Mouse (Mus musculus) right cerebral cortex, postnatal 4 days (tissue): ENCODE results near the gene Azin2.
A peak's percentile ranks its signal among the peaks of the same experiment; 100 is the strongest.

Experiments used
- DNase-seq: peaks from one replicate; pipeline ENCODE4 v3.0.0-alpha.2; 2022

Gene Azin2

DNA sequence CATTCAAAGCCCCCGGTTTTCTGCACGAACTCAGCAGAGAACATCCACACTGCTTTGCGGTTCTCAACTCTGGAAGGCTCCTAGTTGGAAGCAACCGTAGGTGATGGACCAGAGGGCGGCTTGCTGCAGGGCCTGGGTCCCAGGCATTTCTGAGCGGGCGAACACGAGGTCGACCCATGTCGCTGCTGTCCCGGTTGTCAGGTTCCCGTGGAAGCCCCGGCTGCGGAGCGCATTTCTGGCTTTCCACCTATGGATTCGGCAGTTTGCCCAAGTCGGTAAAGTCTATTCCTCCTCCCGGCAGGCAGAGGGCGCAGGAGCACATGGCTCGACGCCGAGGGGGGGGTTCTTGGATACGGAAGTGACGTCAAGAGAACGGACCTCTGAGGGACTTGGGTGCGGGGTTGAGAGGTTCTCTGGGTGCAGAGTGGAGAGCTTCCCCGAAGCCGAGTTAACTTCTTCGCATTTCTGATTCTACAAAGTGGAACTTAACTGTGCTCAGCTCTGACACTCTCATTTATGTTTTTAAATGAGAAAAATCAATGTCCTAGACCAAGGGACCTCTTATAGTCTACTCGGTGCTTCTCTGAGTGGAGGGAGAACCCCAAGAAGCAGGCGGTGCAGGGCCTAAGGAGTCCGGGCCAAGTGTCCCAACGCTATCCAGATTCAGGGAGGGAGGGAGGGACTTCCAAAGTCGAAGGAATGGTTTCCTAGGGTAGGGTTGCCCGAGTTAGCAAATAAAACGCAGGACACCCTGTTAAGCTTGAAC, 37.2 kb downstream of the Azin2 start:
- DNase-seq, result peak; percentile 89

DNA sequence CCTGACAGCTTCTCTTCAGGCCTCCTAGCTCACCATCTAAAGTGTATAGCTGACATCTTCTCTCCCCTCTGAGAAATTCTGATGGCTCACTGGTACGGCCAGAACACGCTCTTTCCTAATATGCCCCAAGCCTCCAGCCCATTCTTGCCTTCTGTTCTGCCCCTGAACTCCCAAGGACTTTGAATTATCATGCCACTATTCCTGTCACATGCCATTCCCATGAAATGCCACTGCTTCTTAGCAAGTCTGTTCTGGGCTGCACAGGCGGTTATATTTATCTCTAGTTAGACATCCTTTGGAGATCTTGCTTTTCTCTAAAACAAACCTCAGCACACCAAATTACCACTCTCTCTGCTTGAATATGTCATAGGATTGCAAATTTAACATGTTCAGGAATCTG, 38.6 kb downstream of the Azin2 start:
- DNase-seq, result no peak

- DNase-seq, result no peak
Measured at GRCm38 (mm10) chr4:128919106-128919505, 43.1 kb downstream of the Azin2 start.

- no peak for DNase-seq
Measured at GRCm38 (mm10) chr4:128918187-128918586, 44.1 kb downstream of the Azin2 start.

GRCm38 (mm10) chr4:128917756-128918155, 44.5 kb downstream of the Azin2 start:
- DNase-seq, result no peak

DNA sequence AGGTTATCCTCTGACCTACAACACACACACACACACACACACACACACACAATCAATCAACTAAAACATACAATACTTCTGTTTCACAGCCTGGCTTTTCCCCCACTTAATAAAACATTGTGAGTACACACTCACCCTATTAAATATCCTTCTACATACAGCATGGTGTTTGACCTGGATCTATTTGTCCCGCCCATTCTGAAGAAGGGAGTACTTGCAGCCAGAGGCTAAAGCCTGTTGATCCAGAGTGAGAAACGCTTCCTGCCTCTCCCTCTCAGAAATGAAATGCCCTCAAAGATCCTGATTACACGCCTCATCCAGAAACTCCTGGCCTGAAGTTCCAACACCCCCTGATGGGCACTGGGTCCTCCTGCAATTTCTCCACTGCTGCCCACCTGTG, 45.1 kb downstream of the Azin2 start:
- no peak for DNase-seq

DNA sequence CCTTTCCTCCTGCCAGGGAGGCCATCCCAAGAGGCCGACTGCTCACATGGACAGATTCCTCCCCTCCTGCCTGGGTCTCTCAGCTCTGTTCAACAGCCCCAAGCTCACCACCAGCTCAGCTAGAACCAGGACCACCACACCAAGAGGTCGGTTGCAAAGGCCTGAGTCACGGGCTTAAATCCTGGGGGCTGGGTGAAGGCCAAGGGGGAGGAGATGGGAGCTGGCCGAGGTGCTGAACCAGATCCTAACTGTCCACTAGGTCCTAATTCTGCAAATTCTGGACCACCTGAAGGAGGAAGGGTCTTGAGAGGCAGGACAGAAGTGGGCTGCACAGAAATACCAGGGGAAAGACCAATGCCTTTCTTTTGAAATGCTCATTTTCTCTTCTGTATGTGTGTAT, 48.4 kb downstream of the Azin2 start:
- no peak for DNase-seq

DNA sequence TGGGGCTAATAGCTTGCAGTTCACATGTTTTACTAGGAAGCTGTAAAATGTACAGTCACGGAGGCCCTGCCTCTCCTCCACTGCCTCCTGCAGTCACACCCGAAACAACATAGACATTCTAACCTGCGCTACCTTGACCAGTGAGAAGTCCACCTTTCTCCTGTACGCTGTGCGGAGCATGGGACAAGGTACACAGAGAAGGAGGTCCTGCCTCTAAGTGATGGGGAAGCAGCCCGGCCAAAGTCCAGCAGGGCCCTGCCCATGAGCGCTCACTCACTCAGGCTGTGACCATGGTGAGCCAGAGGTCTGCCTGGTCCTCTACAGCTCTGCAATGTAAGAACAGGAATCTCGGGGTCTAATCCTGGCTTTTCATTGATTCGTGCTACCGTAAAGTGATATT, 50.2 kb downstream of the Azin2 start:
- no peak for DNase-seq

DNA sequence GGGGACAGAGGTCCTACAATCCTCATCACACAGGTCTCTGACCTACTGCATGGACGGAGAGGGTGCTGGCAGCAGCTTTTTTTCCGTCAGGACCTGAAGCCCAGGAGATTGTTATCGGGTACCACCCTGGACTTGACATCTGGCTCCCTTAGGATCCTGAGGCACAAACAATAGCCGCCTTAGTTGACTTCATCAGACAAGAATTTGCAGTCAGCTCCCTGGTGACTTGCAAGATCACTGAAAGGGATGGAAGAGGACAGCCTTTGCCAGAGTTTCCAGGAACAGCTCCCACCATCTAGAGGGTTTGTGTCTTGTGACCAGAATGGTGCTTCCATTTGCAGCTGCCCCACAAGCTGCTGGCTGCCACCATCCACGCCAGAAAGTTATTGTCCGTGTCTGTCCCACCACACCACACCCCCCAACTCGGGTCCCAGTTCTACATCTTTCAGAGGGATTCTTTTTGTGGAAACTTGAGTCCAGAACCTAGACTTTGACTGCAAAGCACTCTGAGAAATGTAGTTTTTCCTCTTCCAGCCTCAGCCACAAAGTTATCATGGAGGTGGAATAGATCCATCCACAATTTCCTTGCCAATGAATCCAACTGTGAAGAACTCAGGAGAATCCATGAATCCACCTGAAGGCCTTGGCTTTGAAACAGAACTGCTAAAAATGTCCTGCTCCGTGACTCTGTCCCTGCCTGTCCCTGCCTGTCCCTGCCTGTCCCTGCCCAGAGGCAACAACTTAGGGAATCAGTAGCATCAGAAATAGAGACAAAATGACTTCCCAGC, 51.8 kb downstream of the Azin2 start:
- DNase-seq, result no peak

- no peak for DNase-seq
Measured at GRCm38 (mm10) chr4:128909378-128909831, 52.8 kb downstream of the Azin2 start.

GRCm38 (mm10) chr4:128908586-128909377, 53.5 kb downstream of the Azin2 start:
- peak; percentile 45 for DNase-seq

GRCm38 (mm10) chr4:128907238-128907968, 54.8 kb downstream of the Azin2 start:
- DNase-seq, result no peak

GRCm38 (mm10) chr4:128906757-128907156, 55.5 kb downstream of the Azin2 start:
- DNase-seq, result no peak

- DNase-seq, result no peak
Measured at GRCm38 (mm10) chr4:128905251-128905650, 57.0 kb downstream of the Azin2 start.

DNA sequence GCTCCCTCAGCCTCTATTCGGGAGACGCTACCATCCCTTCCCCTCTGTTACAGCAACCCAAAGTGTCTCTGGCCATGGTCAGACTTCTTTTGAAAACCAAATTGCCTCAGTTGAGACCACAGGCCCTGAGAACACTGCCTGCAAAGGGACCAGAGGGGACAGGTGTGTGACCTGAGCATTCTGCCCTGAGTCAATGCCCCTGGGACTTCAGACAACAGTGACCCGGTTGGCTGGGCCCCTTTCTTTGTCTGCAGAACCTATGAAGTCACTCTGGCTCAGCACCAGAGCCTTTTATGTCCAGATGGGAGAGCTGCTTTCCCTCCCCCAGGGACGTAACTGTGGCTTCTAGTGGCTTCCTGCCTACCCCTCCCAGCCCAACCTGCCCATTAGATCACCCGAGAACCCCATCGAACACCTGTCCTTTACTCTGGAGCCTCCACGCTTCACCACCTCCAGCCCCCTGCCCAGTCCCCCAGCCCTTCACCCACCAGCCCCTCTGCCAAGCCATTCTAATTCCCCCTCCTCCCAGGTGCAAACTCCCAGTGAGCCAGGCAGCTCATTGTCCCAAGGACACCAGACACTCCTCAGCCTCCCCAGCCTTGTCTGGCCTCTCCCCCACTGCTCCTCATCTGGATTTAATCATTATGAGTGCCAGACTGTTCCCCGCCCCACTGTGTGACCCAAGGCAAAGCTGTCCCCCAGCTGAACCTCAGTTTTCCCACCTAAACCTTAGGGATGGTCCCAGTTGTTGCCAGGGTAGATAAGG, 58.0 kb downstream of the Azin2 start:
- DNase-seq, result no peak

GRCm38 (mm10) chr4:128902390-128902789, 59.9 kb downstream of the Azin2 start:
- no peak for DNase-seq

DNA sequence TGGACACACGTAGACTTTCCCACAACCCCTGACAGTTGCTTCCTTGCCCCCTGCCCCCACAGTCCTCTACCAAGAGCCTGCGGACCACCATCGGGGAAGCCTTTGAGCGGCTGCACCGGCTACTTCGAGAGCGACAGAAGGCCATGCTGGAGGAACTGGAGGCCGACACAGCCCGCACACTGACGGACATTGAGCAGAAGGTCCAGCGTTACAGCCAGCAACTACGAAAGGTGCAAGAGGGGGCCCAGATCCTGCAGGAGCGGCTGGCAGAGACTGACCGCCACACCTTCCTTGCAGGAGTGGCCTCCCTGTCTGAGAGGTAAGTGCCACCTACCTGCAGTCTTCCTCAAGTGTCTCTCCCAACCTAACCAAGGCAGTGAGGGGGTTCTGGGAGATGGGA, 61.8 kb downstream of the Azin2 start:
- no peak for DNase-seq

DNA sequence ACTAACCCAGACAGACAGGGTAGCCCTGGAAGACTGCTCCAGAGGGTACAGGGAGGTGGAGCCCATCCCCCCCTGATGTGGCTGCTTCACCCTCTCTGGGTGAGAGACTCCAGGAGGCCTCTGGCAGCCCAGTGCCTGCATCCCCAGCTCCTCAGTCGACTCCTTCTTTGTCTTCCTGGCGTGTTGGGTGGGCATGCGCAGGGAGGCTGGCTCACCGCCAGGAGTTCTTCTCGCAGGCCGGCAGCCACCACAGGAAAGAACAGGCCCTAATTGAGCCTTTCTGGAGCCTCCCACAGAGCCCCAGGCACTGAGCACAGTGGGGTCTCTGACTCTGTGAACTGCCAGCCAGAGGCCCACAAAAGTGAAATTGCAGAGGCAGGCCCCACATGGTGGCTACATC, 62.9 kb downstream of the Azin2 start:
- DNase-seq, result peak; percentile 93

GRCm38 (mm10) chr4:128897911-128898421, 64.3 kb downstream of the Azin2 start:
- DNase-seq, result no peak

GRCm38 (mm10) chr4:128896667-128897066, 65.6 kb downstream of the Azin2 start:
- DNase-seq, result no peak

DNA sequence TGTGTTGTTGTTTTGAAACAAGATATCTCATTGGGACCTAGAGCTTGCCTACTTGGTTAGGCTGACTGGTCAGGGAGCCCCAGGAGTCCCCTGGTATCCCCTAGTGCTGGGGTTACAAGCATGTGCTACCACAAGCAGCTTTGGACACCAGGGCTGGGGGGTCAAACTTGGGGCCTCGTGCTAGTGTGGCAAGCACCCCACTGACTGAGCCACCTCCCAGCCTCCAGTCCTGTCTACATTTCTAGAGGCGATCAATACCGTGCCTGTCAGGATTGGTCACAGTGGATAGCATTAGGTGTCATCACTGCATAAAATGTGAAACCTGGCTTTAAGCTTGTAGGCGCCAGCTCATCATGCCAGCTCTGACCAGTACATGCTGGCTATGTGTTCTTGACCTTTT, 66.4 kb downstream of the Azin2 start:
- DNase-seq, result no peak

DNA sequence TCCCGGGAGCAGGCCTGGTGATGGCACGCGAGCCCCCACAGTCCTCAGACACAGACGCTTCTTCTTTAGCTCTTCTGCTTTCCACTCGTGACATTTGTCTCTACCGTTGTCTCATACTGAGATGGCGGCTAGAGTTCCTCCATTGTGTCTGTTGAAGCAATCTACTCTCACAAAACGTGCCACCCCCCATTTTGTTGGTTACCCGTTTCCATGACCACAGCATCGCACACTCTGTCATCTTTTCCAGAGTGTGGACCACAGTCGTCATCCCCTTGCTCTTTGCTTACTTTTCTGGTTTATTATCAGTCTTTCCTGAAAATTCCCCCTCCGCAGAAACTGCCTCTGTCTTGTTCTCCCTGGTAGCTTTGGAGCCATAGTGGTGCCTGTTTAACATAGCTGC, 68.1 kb downstream of the Azin2 start:
- DNase-seq, result no peak
